In the genomic region with DNA sequence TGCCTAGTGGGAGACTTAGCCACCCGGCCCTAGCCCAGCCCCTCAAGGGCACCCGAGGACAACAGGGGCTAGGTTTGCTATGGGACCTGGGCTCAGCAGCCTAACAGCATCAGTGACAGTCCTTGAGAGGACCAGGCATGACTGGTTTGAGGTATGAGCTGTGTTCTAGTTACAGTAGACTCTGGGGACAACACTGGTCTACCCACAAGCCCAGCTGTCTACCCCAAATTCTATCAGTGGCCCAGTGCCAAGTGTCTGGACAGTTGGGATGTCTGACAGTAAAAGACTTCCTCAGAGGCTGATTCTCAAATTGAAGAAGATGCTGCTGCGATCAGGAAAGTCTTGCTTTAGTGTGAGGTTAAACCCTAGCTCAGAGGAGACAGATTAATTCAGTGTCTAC, we compare ENCODE assay signal across 10 mouse cellular contexts. TPM values are rescaled to one million over a fixed set of nuclear protein-coding genes. Genes with fewer than 3 reads are reported as not detected.
DNase-seq lines count a peak whose midpoint lies in the region; ATAC-seq and TF ChIP-seq lines count a peak whose summit lies in the region.
"Had no signal": no experiment of that assay in that cellular context is flagged by ENCODE, and none has a peak within 500 bp of the region (broad histone marks: within the 10 kb centered on the region; RNA-seq: fewer than 3 reads in every experiment).

No protein-coding gene starts in this region.

- no peaks in the 10 kb centered on the region for H3K9me3 ChIP-seq in heart, embryonic 11.5 days (replicated peaks; ENCODE audit: control insufficient read depth, low read length)
- no peaks in the 10 kb centered on the region for H3K9me3 ChIP-seq in liver, embryonic 15.5 days (replicated peaks)
- H3K9me3 ChIP-seq: neural tube, embryonic 12.5 days had no signal

- no peaks in the 10 kb centered on the region for H3K36me3 ChIP-seq in heart, embryonic 11.5 days (ENCODE audit: control insufficient read depth, insufficient read depth, low read length)
- H3K36me3 ChIP-seq in liver, embryonic 15.5 days (replicated peaks): 0 out of 2 replicates have a peak, but pooled peaks cover 3% of the 10 kb centered on the region

- H3K4me3 ChIP-seq in heart, embryonic 11.5 days (ENCODE audit: low read depth, low read length): no peak overlapping the region
- H3K4me3 ChIP-seq in left cerebral cortex, adult 2 months: no peak overlapping the region
- H3K4me3 ChIP-seq in cortical plate, adult 2 months (ENCODE audit: insufficient read depth, low read length): no peak overlapping the region
- H3K4me3 ChIP-seq in liver, embryonic 15.5 days (replicated peaks): no peak overlapping the region
- H3K4me3 ChIP-seq: neural tube, embryonic 12.5 days had no signal

- no peak for TF ChIP-seq POLR2A in cortical plate, adult 2 months (IDR thresholded peaks at IDR 0.05; ENCODE audit: extremely low read depth, insufficient read depth, low read length)

- 65% methylated on average over 3 of the region's 3 CpGs for WGBS in heart, embryonic 11.5 days (ENCODE audit: insufficient replicate concordance)
- 90% methylated on average over 3 of the region's 3 CpGs for WGBS in liver, embryonic 15.5 days (ENCODE audit: insufficient replicate concordance)

- no peak for ATAC-seq in heart, embryonic 11.5 days (replicated peaks; ENCODE audit: insufficient number of reproducible peaks, low FRiP score, low TSS enrichment)
- ATAC-seq in liver, embryonic 15.5 days (ENCODE audit: insufficient read depth): no peak

- no peak overlapping the region for H3K4me2 ChIP-seq in heart, embryonic 11.5 days
- no peak overlapping the region for H3K4me2 ChIP-seq in liver, embryonic 15.5 days
- H3K4me2 ChIP-seq: neural tube, embryonic 12.5 days had no signal

- intact Hi-C loops in left cerebral cortex, adult 2 months (cut with DNase I): no loop called here

- H3K4me1 ChIP-seq in heart, embryonic 11.5 days (ENCODE audit: control insufficient read depth, insufficient read depth, low read length): peaks cover 26% of the 10 kb centered on the region
- H3K4me1 ChIP-seq in cortical plate, adult 2 months (ENCODE audit: control insufficient read depth, insufficient read depth, low read length): peaks cover 28% of the 10 kb centered on the region
- H3K4me1 ChIP-seq in liver, embryonic 15.5 days (replicated peaks): peaks cover 70% of the 10 kb centered on the region

- no peak overlapping the region for H3K27ac ChIP-seq in heart, embryonic 11.5 days (ENCODE audit: low read depth, low read length)
- H3K27ac ChIP-seq in left cerebral cortex, adult 2 months: peak overlapping the region; percentile 73
- 0 out of 2 replicates have a peak overlapping the region, but pooled peaks have one; percentile 36 for H3K27ac ChIP-seq in cortical plate, adult 2 months (ENCODE audit: insufficient read depth, low read length)
- peak overlapping the region; percentile 35; the same call in 1 of the 2 replicates for H3K27ac ChIP-seq in liver, embryonic 15.5 days (replicated peaks)
- H3K27ac ChIP-seq: neural tube, embryonic 12.5 days had no signal

- peak; percentile 33 to 44 for DNase-seq in heart, adult 18-20 months
- DNase-seq in left cerebral cortex, adult 2 months (ENCODE audit: extremely low spot score in 1 of 2, low spot score in 2 of 2): no peak
- no peak for DNase-seq in left cerebral cortex, adult 8-10 months (ENCODE audit: low spot score in 2 of 2)
- no peak for DNase-seq in urinary bladder, postnatal 36 days (ENCODE audit: low spot score in 2 of 2)
- DNase-seq in embryo, embryonic 10 days (ENCODE audit: low spot score): no peak
- DNase-seq: adrenal gland, postnatal 36 days had no signal

- H3K27me3 ChIP-seq in heart, embryonic 11.5 days (ENCODE audit: control insufficient read depth, insufficient read depth, low read length): no peaks in the 10 kb centered on the region
- H3K27me3 ChIP-seq in liver, embryonic 15.5 days: no peaks in the 10 kb centered on the region
- H3K27me3 ChIP-seq: neural tube, embryonic 12.5 days had no signal

- no peak overlapping the region for H3K9ac ChIP-seq in heart, embryonic 11.5 days (ENCODE audit: low read depth, low read length)
- peak overlapping the region; percentile 27; the same call in 1 of the 2 replicates for H3K9ac ChIP-seq in liver, embryonic 15.5 days
- H3K9ac ChIP-seq: neural tube, embryonic 12.5 days had no signal

- no peak for TF ChIP-seq CTCF in left cerebral cortex, adult 2 months (IDR thresholded peaks at IDR 0.05)
- no peak for TF ChIP-seq CTCF in cortical plate, adult 2 months (IDR thresholded peaks at IDR 0.05; ENCODE audit: extremely low read depth, insufficient read depth, low read length)

RNA-seq across cellular contexts. Expression of a gene that starts 20.6 kb away (rescaled TPM):
- 10 to 100 TPM; 50.4 to 53.2 TPM for total RNA-seq in heart, adult 18-20 months (2021)
- 80.7 and 86.3 TPM in 2 replicates for polyA plus RNA-seq in heart, embryonic 11.5 days (2014; fragmentation: Nextera tagmentation; extraction: Ambion mirVana)
- 100 to 1,000 TPM; 288 to 319 TPM for total RNA-seq in left cerebral cortex, adult 2 months (2021)
- 100 to 1,000 TPM; 297 to 314 (median 303) TPM for total RNA-seq in left cerebral cortex, adult 8-10 months (2022)
- polyA plus RNA-seq in cortical plate, adult 2 months (2012; rRNA removed): 359 and 361 TPM in 2 replicates
- 52.4 and 59.4 TPM in 2 replicates for polyA plus RNA-seq in liver, embryonic 15.5 days (2015; fragmentation: Nextera tagmentation; extraction: Ambion mirVana)

RNA-seq across cellular contexts. Expression of a gene that starts 26.7 kb away (rescaled TPM):
- under 1 TPM; 0.21 to 0.22 TPM for total RNA-seq in heart, adult 18-20 months (2021)
- polyA plus RNA-seq in heart, embryonic 11.5 days (2014; fragmentation: Nextera tagmentation; extraction: Ambion mirVana): 6.4 and 8.2 TPM in 2 replicates
- not detected for total RNA-seq in left cerebral cortex, adult 2 months (2021)
- not detected for total RNA-seq in left cerebral cortex, adult 8-10 months (2022)
- not detected in 2 replicates for polyA plus RNA-seq in cortical plate, adult 2 months (2012; rRNA removed)
- polyA plus RNA-seq in liver, embryonic 15.5 days (2015; fragmentation: Nextera tagmentation; extraction: Ambion mirVana): 0.40 and 0.58 TPM in 2 replicates

RNA-seq across cellular contexts. Expression of a gene that starts 48.5 kb away (rescaled TPM):
- total RNA-seq in heart, adult 18-20 months (2021): 10 to 100 TPM; 12.5 to 14.2 TPM
- 15.0 and 17.1 TPM in 2 replicates for polyA plus RNA-seq in heart, embryonic 11.5 days (2014; fragmentation: Nextera tagmentation; extraction: Ambion mirVana)
- total RNA-seq in left cerebral cortex, adult 2 months (2021): 10 to 100 TPM; 43.0 to 48.7 TPM
- total RNA-seq in left cerebral cortex, adult 8-10 months (2022): 10 to 100 TPM; 38.3 to 45.8 (median 42.9) TPM
- polyA plus RNA-seq in cortical plate, adult 2 months (2012; rRNA removed): 63.6 and 66.2 TPM in 2 replicates
- 1.9 and 2.3 TPM in 2 replicates for polyA plus RNA-seq in liver, embryonic 15.5 days (2015; fragmentation: Nextera tagmentation; extraction: Ambion mirVana)

RNA-seq across cellular contexts. Expression of a gene that starts 59.8 kb away (rescaled TPM):
- total RNA-seq in heart, adult 18-20 months (2021): 10 to 100 TPM; 40.1 to 42.6 TPM
- polyA plus RNA-seq in heart, embryonic 11.5 days (2014; fragmentation: Nextera tagmentation; extraction: Ambion mirVana): 23.6 and 27.9 TPM in 2 replicates
- 10 to 100 TPM; 81.0 to 91.4 TPM for total RNA-seq in left cerebral cortex, adult 2 months (2021)
- 10 to 100 TPM; 65.5 to 70.5 (median 67.3) TPM for total RNA-seq in left cerebral cortex, adult 8-10 months (2022)
- 47.3 and 49.1 TPM in 2 replicates for polyA plus RNA-seq in cortical plate, adult 2 months (2012; rRNA removed)
- polyA plus RNA-seq in liver, embryonic 15.5 days (2015; fragmentation: Nextera tagmentation; extraction: Ambion mirVana): 7.1 and 7.2 TPM in 2 replicates

Comparison
In these comparisons a context has a peak if more than half of its experiments do, and no peak if none do; other contexts are left out.
1. DNase-seq: peak in heart, adult 18-20 months (2 of 2); none in left cerebral cortex, adult 2 months (0 of 2), left cerebral cortex, adult 8-10 months (0 of 2), urinary bladder, postnatal 36 days (0 of 2) and embryo, embryonic 10 days (single experiment).
2. RNA of a gene that starts 20.6 kb away (total RNA-seq): 288 to 319 TPM in left cerebral cortex, adult 2 months and 297 to 314 TPM in left cerebral cortex, adult 8-10 months; 50.4 to 53.2 TPM in heart, adult 18-20 months; every median in the first group is over 4 times any median in the second.